In genomic region chr4:132756974-132757373, GRCm38 (mm10) we compare ENCODE assay signal across 8 mouse cellular contexts. TPM values are rescaled to one million over a fixed set of nuclear protein-coding genes. Genes with fewer than 3 reads are reported as not detected.
A peak's percentile ranks its signal among the peaks of the same experiment; 100 is the strongest.
DNase-seq lines count a peak whose midpoint lies in the region; ATAC-seq and TF ChIP-seq lines count a peak whose summit lies in the region.

TSS of gene Smpdl3b (minus strand) at chr4:132757252.

- intact Hi-C loops in heart, postnatal 36 days (cut with DNase I), result no loop called here

- peak; percentile 28 for TF ChIP-seq CTCF in ES-Bruce4 (IDR thresholded peaks at IDR 0.05; ENCODE audit: low read depth, low read length)
- TF ChIP-seq CTCF in cerebellum, adult 2 months (IDR thresholded peaks at IDR 0.05; ENCODE audit: borderline replicate concordance, insufficient read depth, low read depth, low read length), result peak; percentile 44; the same call in 1 of the 2 replicates
- TF ChIP-seq CTCF in lung, adult 2 months (IDR thresholded peaks at IDR 0.05; ENCODE audit: insufficient read depth, low read length), result peak; percentile 74

- no peak within 1 kb of the TSS for H3K27ac ChIP-seq in ES-Bruce4 (ENCODE audit: insufficient read depth, low read length)
- no peak within 1 kb of the TSS for H3K27ac ChIP-seq in cerebellum, adult 2 months (ENCODE audit: insufficient read depth, low read length)
- H3K27ac ChIP-seq in neural tube, embryonic 15.5 days (replicated peaks), result no peak within 1 kb of the TSS

- DNase-seq in cerebellum, adult 2 months, result peak; percentile 42 to 48
- peak; percentile 86 for DNase-seq in forelimb bud, embryonic 11.5 days (ENCODE audit: low read depth, low spot score)
- peak; percentile 73 to 76 for DNase-seq in heart, postnatal 36 days
- DNase-seq in layer of hippocampus, adult 18-20 months (ENCODE audit: low spot score in 2 of 2), result peak; percentile 73 to 79
- DNase-seq in lung, adult 2 months, result peak; percentile 60
- peak; percentile 81 for DNase-seq in urinary bladder, postnatal 14 days (ENCODE audit: low spot score)

- H3K9me3 ChIP-seq in ES-Bruce4 (replicated peaks; ENCODE audit: control insufficient read depth, insufficient read depth, low read length, poor library complexity, severe bottlenecking), result no peaks in the 10 kb centered on the region
- H3K9me3 ChIP-seq in neural tube, embryonic 15.5 days (replicated peaks), result no peaks in the 10 kb centered on the region

- H3K36me3 ChIP-seq in ES-Bruce4 (ENCODE audit: control insufficient read depth, insufficient read depth, low read length, poor library complexity, severe bottlenecking), result no peaks in the 10 kb centered on the region
- no peaks in the 10 kb centered on the region for H3K36me3 ChIP-seq in neural tube, embryonic 15.5 days

- peak within 1 kb of the TSS; percentile 83 for H3K4me2 ChIP-seq in neural tube, embryonic 15.5 days

- TF ChIP-seq EP300 in ES-Bruce4 (IDR thresholded peaks at IDR 0.05; ENCODE audit: insufficient read depth, low read depth, low read length), result no peak

- peak within 1 kb of the TSS; percentile 75 for H3K9ac ChIP-seq in ES-Bruce4 (ENCODE audit: low read depth, poor library complexity, severe bottlenecking)
- H3K9ac ChIP-seq in neural tube, embryonic 15.5 days (replicated peaks), result peak within 1 kb of the TSS; percentile 39; the same call in 1 of the 2 replicates

- peak; percentile 73 for ATAC-seq in neural tube, embryonic 15.5 days (ENCODE audit: low FRiP score)

- TF ChIP-seq POLR2A in ES-Bruce4 (IDR thresholded peaks at IDR 0.05; ENCODE audit: insufficient read depth, low read length), result no peak
- TF ChIP-seq POLR2A in cerebellum, adult 2 months (IDR thresholded peaks at IDR 0.05; ENCODE audit: borderline replicate concordance, insufficient read depth, low read length), result no peak
- no peak for TF ChIP-seq POLR2A in lung, adult 2 months (IDR thresholded peaks at IDR 0.05; ENCODE audit: borderline replicate concordance, extremely low read depth, low read depth, low read length)

- H3K27me3 ChIP-seq in ES-Bruce4 (ENCODE audit: control insufficient read depth, insufficient read depth, low read length, poor library complexity, severe bottlenecking), result no peaks in the 10 kb centered on the region
- no peaks in the 10 kb centered on the region for H3K27me3 ChIP-seq in cerebellum, adult 2 months (ENCODE audit: control insufficient read depth, insufficient read depth, low read length)
- H3K27me3 ChIP-seq in neural tube, embryonic 15.5 days (replicated peaks), result peaks cover 18% of the 10 kb centered on the region

- peak within 1 kb of the TSS; percentile 46 for H3K4me3 ChIP-seq in ES-Bruce4 (ENCODE audit: low read depth, low read length)
- H3K4me3 ChIP-seq in cerebellum, adult 2 months (replicated peaks; ENCODE audit: insufficient read depth, low read depth, low read length), result peak within 1 kb of the TSS; percentile 35
- peak within 1 kb of the TSS; percentile 44 for H3K4me3 ChIP-seq in lung, adult 2 months (replicated peaks; ENCODE audit: extremely low read depth, low read depth, low read length)
- H3K4me3 ChIP-seq in neural tube, embryonic 15.5 days (replicated peaks), result peak within 1 kb of the TSS; percentile 39

- H3K4me1 ChIP-seq in ES-Bruce4 (ENCODE audit: control insufficient read depth, insufficient read depth, low read length), result peaks cover 3% of the 10 kb centered on the region
- H3K4me1 ChIP-seq in cerebellum, adult 2 months (ENCODE audit: control insufficient read depth, insufficient read depth, low read length), result no peaks in the 10 kb centered on the region
- H3K4me1 ChIP-seq in lung, adult 2 months (ENCODE audit: control insufficient read depth, insufficient read depth, low read length), result no peaks in the 10 kb centered on the region
- H3K4me1 ChIP-seq in neural tube, embryonic 15.5 days, result peaks cover 11% of the 10 kb centered on the region

- under 1% methylated on average over 22 of the region's 22 CpGs for WGBS in cerebellum, adult 2 months
- 1% methylated on average over 22 of the region's 22 CpGs for WGBS in lung, adult 2 months
- WGBS in neural tube, embryonic 15.5 days, result under 1% methylated on average over 22 of the region's 22 CpGs

RNA-seq across cellular contexts. Expression of gene Smpdl3b, which starts in this region (rescaled TPM):
- 6.3 and 6.4 TPM in 2 replicates for polyA plus RNA-seq in ES-Bruce4 (2011; ENCODE audit: insufficient read depth, insufficient read length, low read depth, missing spikeins)
- polyA plus RNA-seq in cerebellum, adult 2 months (2012; rRNA removed), result 1.6 and 1.9 TPM in 2 replicates
- total RNA-seq in heart, postnatal 36 days (2021), result under 1 TPM; 0.61 to 0.89 TPM
- 1 to 10 TPM; 3.6 to 4.8 TPM for total RNA-seq in layer of hippocampus, adult 18-20 months (2021)
- 4.7 and 6.6 TPM in 2 replicates for polyA plus RNA-seq in lung, adult 2 months (2012; rRNA removed)
- polyA plus RNA-seq in neural tube, embryonic 15.5 days (2015; fragmentation: Nextera tagmentation; extraction: Ambion mirVana), result 0.54 and 0.64 TPM in 2 replicates

Comparison
In these comparisons a context has a peak if more than half of its experiments do, and no peak if none do; other contexts are left out.
1. Peak in DNase-seq in heart, postnatal 36 days; RNA of the gene not detected or under 1 TPM.
2. Peak in ATAC-seq, H3K4me3 ChIP-seq, H3K9ac ChIP-seq and H3K4me2 ChIP-seq in neural tube, embryonic 15.5 days; RNA of the gene not detected or under 1 TPM.